In genomic region chr6:56908912-56909311, GRCm38 (mm10) we compare ENCODE assay signal across 8 mouse cellular contexts. TPM values are rescaled to one million over a fixed set of nuclear protein-coding genes. Genes with fewer than 3 reads are reported as not detected.
A peak's percentile ranks its signal among the peaks of the same experiment; 100 is the strongest.
DNase-seq lines count a peak whose midpoint lies in the region; ATAC-seq and TF ChIP-seq lines count a peak whose summit lies in the region.

No protein-coding gene starts in this region.

- no peak overlapping the region for H3K4me2 ChIP-seq in intestine, postnatal 0 days (replicated peaks; ENCODE audit: low read depth)

- H3K4me1 ChIP-seq in intestine, postnatal 0 days (replicated peaks; ENCODE audit: control insufficient read depth, insufficient read depth, low read length): peaks cover 8% of the 10 kb centered on the region; the same call in 1 of the 2 replicates

- no peaks in the 10 kb centered on the region for H3K27me3 ChIP-seq in intestine, postnatal 0 days (replicated peaks; ENCODE audit: control insufficient read depth, insufficient read depth, low read length)

- 10% methylated on average over 4 of the region's 4 CpGs for WGBS in intestine, postnatal 0 days

- H3K4me3 ChIP-seq in intestine, postnatal 0 days (ENCODE audit: low read depth, low read length): no peak overlapping the region

- no peaks in the 10 kb centered on the region for H3K9me3 ChIP-seq in intestine, postnatal 0 days (ENCODE audit: control insufficient read depth)

- TF ChIP-seq CTCF in intestine, postnatal 0 days (IDR thresholded peaks at IDR 0.05; ENCODE audit: low read depth): peak; percentile 97

- no peak overlapping the region for H3K27ac ChIP-seq in intestine, postnatal 0 days (ENCODE audit: low read depth, low read length)

- peak; percentile 57 for DNase-seq in ovary, postnatal 36 days (ENCODE audit: low spot score)
- no peak for DNase-seq in ovary, adult 18-20 months (ENCODE audit: low spot score)
- DNase-seq in adrenal gland, adult 18-20 months (ENCODE audit: low spot score in 2 of 2): peak; percentile 47 to 62
- DNase-seq in forelimb bud, embryonic 11.5 days (ENCODE audit: low read depth, low spot score): peak; percentile 40
- peak; percentile 83 for DNase-seq in liver
- peak; percentile 52 to 62 for DNase-seq in urinary bladder, postnatal 36 days (ENCODE audit: low spot score in 2 of 2)

- no peaks in the 10 kb centered on the region for H3K36me3 ChIP-seq in intestine, postnatal 0 days (ENCODE audit: control insufficient read depth, insufficient read depth)

- no peak overlapping the region for H3K9ac ChIP-seq in intestine, postnatal 0 days (ENCODE audit: low read depth, low read length)

- ATAC-seq in intestine, postnatal 0 days: no peak
- peak; percentile 98 for ATAC-seq in neutrophil, adult 5-6 weeks (ENCODE audit: extremely low read depth, insufficient number of reproducible peaks, low FRiP score, poor library complexity, severe bottlenecking)

RNA-seq across cellular contexts. Expression of gene Nt5c3, which starts 14.8 kb away (rescaled TPM):
- total RNA-seq in adrenal gland, adult 18-20 months (2021): 10 to 100 TPM; 19.7 to 23.3 TPM
- 43.6 and 44.7 TPM in 2 replicates for polyA plus RNA-seq in intestine, postnatal 0 days (2015; fragmentation: Nextera tagmentation; extraction: Ambion mirVana)
- total RNA-seq in neutrophil, adult 5-6 weeks (2017): 42.7 and 45.7 TPM in 2 replicates

RNA-seq across cellular contexts. Expression of gene Vmn1r4, which starts 14.9 kb away (rescaled TPM):
- under 1 TPM; 0.32 to 0.33 TPM for total RNA-seq in adrenal gland, adult 18-20 months (2021)
- 0.07 and 0.14 TPM in 2 replicates for polyA plus RNA-seq in intestine, postnatal 0 days (2015; fragmentation: Nextera tagmentation; extraction: Ambion mirVana)
- total RNA-seq in neutrophil, adult 5-6 weeks (2017): 2.9 and 3.6 TPM in 2 replicates
